Mouse (Mus musculus) midbrain, embryonic 12.5 days (tissue): Measurements from ENCODE around the gene Atp2b2. TPM values are rescaled to one million over a fixed set of nuclear protein-coding genes. Genes with fewer than 3 reads are reported as not detected.

Source experiments
- ATAC-seq: fragments of 200-750 bp; cut with Nextera tagmentation; 2 replicates; pipeline ENCODE4 v1.8.0; 2017; ENCODE audit warnings: low read depth, moderate TSS enrichment, moderate library complexity; ENCODE audit not compliant: low FRiP score
- H3K27ac ChIP-seq: fragments of 300-500 bp; sonication (generic); replicated peaks from 2 replicates; pipeline ENCODE4 v1.5.1; 2016; ENCODE audit warnings: mild to moderate bottlenecking
- H3K27me3 ChIP-seq: fragments of 300-500 bp; sonication (generic); 2 replicates; pipeline ENCODE4 v1.6.1; 2016; ENCODE audit warnings: mild to moderate bottlenecking
- H3K36me3 ChIP-seq: fragments of 300-500 bp; sonication (generic); 2 replicates; pipeline ENCODE4 v1.6.1; 2016
- H3K4me1 ChIP-seq: fragments of 300-500 bp; sonication (generic); 2 replicates; pipeline ENCODE4 v1.6.1; 2016
- H3K4me2 ChIP-seq: fragments of 300-500 bp; sonication (generic); replicated peaks from 2 replicates; pipeline ENCODE4 v1.6.1; 2016; ENCODE audit warnings: mild to moderate bottlenecking, moderate library complexity
- H3K4me3 ChIP-seq: fragments of 300-500 bp; sonication (generic); 2 replicates; pipeline ENCODE4 v1.5.1; 2016; ENCODE audit warnings: mild to moderate bottlenecking
- H3K9ac ChIP-seq: fragments of 300-500 bp; sonication (generic); replicated peaks from 2 replicates; pipeline ENCODE4 v1.6.1; 2016; ENCODE audit warnings: mild to moderate bottlenecking, moderate library complexity
- H3K9me3 ChIP-seq: fragments of 300-500 bp; sonication (generic); 2 replicates; pipeline ENCODE4 v1.6.1; 2016; ENCODE audit warnings: mild to moderate bottlenecking
- WGBS: fragments of 180-500 bp; shearing (Covaris S2); methylation state at CpG from one replicate; pipeline ENCODE4 v1.1.7; 2016; 5-methylcytosine and 5-hydroxymethylcytosine counted together
- polyA plus RNA-seq: library from polyadenylated mRNA; unstranded; fragments of >200 nt; fragmentation: Nextera tagmentation; extraction: Ambion mirVana; gene quantifications from 2 replicates; pipeline ENCODE4 v1.2.1, GENCODE M21; 2016

Atp2b2 gene
- polyA plus RNA-seq, 1 experiment from 2014 or later, result 5.7 TPM

GRCm38 (mm10) chr6:113848655-113849054 lies 193.8 kb downstream of the Atp2b2 start:
- no peak overlapping the region for H3K4me2 ChIP-seq
- H3K36me3 ChIP-seq, result no peaks in the 10 kb centered on the region
- H3K9ac ChIP-seq, result no peak overlapping the region
- H3K4me1 ChIP-seq, result no peaks in the 10 kb centered on the region
- H3K9me3 ChIP-seq, result no peaks in the 10 kb centered on the region
- no peak for ATAC-seq
- H3K27me3 ChIP-seq, result no peaks in the 10 kb centered on the region
- WGBS, result 83% methylated on average over 2 of the region's 2 CpGs
- H3K27ac ChIP-seq, result no peak overlapping the region
- no peak overlapping the region for H3K4me3 ChIP-seq

GRCm38 (mm10) chr6:113847092-113847491 lies 195.3 kb downstream of the Atp2b2 start:
- no peak overlapping the region for H3K4me2 ChIP-seq
- no peak overlapping the region for H3K4me3 ChIP-seq
- H3K9me3 ChIP-seq, result no peaks in the 10 kb centered on the region
- H3K36me3 ChIP-seq, result 0 out of 2 replicates have a peak, but pooled peaks cover 3% of the 10 kb centered on the region
- H3K4me1 ChIP-seq, result no peaks in the 10 kb centered on the region
- 97% methylated on average over 2 of the region's 2 CpGs for WGBS
- no peaks in the 10 kb centered on the region for H3K27me3 ChIP-seq
- ATAC-seq, result no peak
- no peak overlapping the region for H3K27ac ChIP-seq
- H3K9ac ChIP-seq, result no peak overlapping the region

- ATAC-seq, result no peak
- Histone ChIP-seq H3K4me3 (no peak overlapping the region), H3K36me3 (0 out of 2 replicates have a peak, but pooled peaks cover 3% of the 10 kb centered on the region)
Measured at GRCm38 (mm10) chr6:113843248-113843647, 199.2 kb downstream of the Atp2b2 start.

GRCm38 (mm10) chr6:113838493-113838892 lies 203.9 kb downstream of the Atp2b2 start:
- H3K4me3 ChIP-seq, result no peak overlapping the region
- ATAC-seq, result no peak
- WGBS, result 33% methylated on average over 1 of the region's 1 CpGs

More at GRCm38 (mm10) chr6:113843248-113843647, 199.2 kb downstream of the Atp2b2 start:
- 11% methylated on average over 3 of the region's 3 CpGs for WGBS
- Histone ChIP-seq H3K9me3 (no peaks in the 10 kb centered on the region), H3K27ac (no peak overlapping the region), H3K27me3 (no peaks in the 10 kb centered on the region), H3K4me2 (no peak overlapping the region), H3K4me1 (no peaks in the 10 kb centered on the region), H3K9ac (no peak overlapping the region)

GRCm38 (mm10) chr6:113837740-113838139 lies 204.7 kb downstream of the Atp2b2 start:
- WGBS, result 68% methylated on average over 2 of the region's 2 CpGs
- Histone ChIP-seq H3K9ac (no peak overlapping the region), H3K36me3 (0 out of 2 replicates have a peak, but pooled peaks cover 3% of the 10 kb centered on the region), H3K4me2 (no peak overlapping the region), H3K27me3 (no peaks in the 10 kb centered on the region; the same call in 1 of the 2 replicates), H3K4me1 (no peaks in the 10 kb centered on the region), H3K27ac (no peak overlapping the region), H3K4me3 (no peak overlapping the region), H3K9me3 (no peaks in the 10 kb centered on the region)
- no peak for ATAC-seq

More at GRCm38 (mm10) chr6:113838493-113838892, 203.9 kb downstream of the Atp2b2 start:
- Histone ChIP-seq H3K36me3 (0 out of 2 replicates have a peak, but pooled peaks cover 3% of the 10 kb centered on the region), H3K27ac (no peak overlapping the region), H3K27me3 (no peaks in the 10 kb centered on the region; the same call in 1 of the 2 replicates), H3K4me1 (no peaks in the 10 kb centered on the region), H3K9ac (no peak overlapping the region), H3K9me3 (no peaks in the 10 kb centered on the region), H3K4me2 (no peak overlapping the region)

- Histone ChIP-seq H3K4me3 (no peak overlapping the region), H3K9me3 (no peaks in the 10 kb centered on the region), H3K9ac (no peak overlapping the region), H3K36me3 (no peaks in the 10 kb centered on the region), H3K27ac (no peak overlapping the region), H3K4me2 (no peak overlapping the region), H3K27me3 (no peaks in the 10 kb centered on the region; the same call in 1 of the 2 replicates), H3K4me1 (no peaks in the 10 kb centered on the region)
- no peak for ATAC-seq
- WGBS, result 72% methylated on average over 3 of the region's 3 CpGs
Measured at GRCm38 (mm10) chr6:113836545-113836944, 205.9 kb downstream of the Atp2b2 start.

GRCm38 (mm10) chr6:113830463-113830862 lies 211.9 kb downstream of the Atp2b2 start:
- Histone ChIP-seq H3K9me3 (no peaks in the 10 kb centered on the region), H3K4me2 (no peak overlapping the region), H3K4me1 (no peaks in the 10 kb centered on the region), H3K4me3 (no peak overlapping the region), H3K27me3 (no peaks in the 10 kb centered on the region), H3K9ac (no peak overlapping the region), H3K27ac (no peak overlapping the region), H3K36me3 (no peaks in the 10 kb centered on the region)
- no peak for ATAC-seq
- 97% methylated on average over 2 of the region's 2 CpGs for WGBS

GRCm38 (mm10) chr6:113827309-113827708 lies 215.1 kb downstream of the Atp2b2 start:
- ATAC-seq, result no peak
- H3K9me3 ChIP-seq, result no peaks in the 10 kb centered on the region
- H3K4me1 ChIP-seq, result no peaks in the 10 kb centered on the region
- H3K27ac ChIP-seq, result no peak overlapping the region
- 72% methylated on average over 4 of the region's 4 CpGs for WGBS
- no peaks in the 10 kb centered on the region for H3K27me3 ChIP-seq
- no peaks in the 10 kb centered on the region for H3K36me3 ChIP-seq
- no peak overlapping the region for H3K9ac ChIP-seq
- H3K4me2 ChIP-seq, result no peak overlapping the region
- H3K4me3 ChIP-seq, result no peak overlapping the region

- Histone ChIP-seq H3K9me3 (no peaks in the 10 kb centered on the region), H3K4me2 (no peak overlapping the region), H3K4me1 (no peaks in the 10 kb centered on the region), H3K36me3 (no peaks in the 10 kb centered on the region), H3K9ac (no peak overlapping the region), H3K4me3 (no peak overlapping the region), H3K27ac (no peak overlapping the region), H3K27me3 (no peaks in the 10 kb centered on the region)
- WGBS, result 40% methylated on average over 7 of the region's 7 CpGs
- no peak for ATAC-seq
Measured at GRCm38 (mm10) chr6:113822417-113822816, 220.0 kb downstream of the Atp2b2 start.

- 88% methylated on average over 3 of the region's 3 CpGs for WGBS
- H3K27me3 ChIP-seq, result no peaks in the 10 kb centered on the region
- ATAC-seq, result no peak
Measured at GRCm38 (mm10) chr6:113816690-113817089, 225.7 kb downstream of the Atp2b2 start.

GRCm38 (mm10) chr6:113811462-113811861 lies 231.0 kb downstream of the Atp2b2 start:
- no peak overlapping the region for H3K4me3 ChIP-seq
- 66% methylated on average over 1 of the region's 1 CpGs for WGBS
- ATAC-seq, result no peak
- H3K4me1 ChIP-seq, result no peaks in the 10 kb centered on the region
- H3K27ac ChIP-seq, result no peak overlapping the region
- H3K36me3 ChIP-seq, result peaks cover 4% of the 10 kb centered on the region; the same call in 1 of the 2 replicates
- H3K9ac ChIP-seq, result no peak overlapping the region
- no peaks in the 10 kb centered on the region for H3K27me3 ChIP-seq
- no peak overlapping the region for H3K4me2 ChIP-seq
- no peaks in the 10 kb centered on the region for H3K9me3 ChIP-seq

More at GRCm38 (mm10) chr6:113816690-113817089, 225.7 kb downstream of the Atp2b2 start:
- no peak overlapping the region for H3K9ac ChIP-seq
- H3K4me1 ChIP-seq, result no peaks in the 10 kb centered on the region
- peaks cover 4% of the 10 kb centered on the region; the same call in 1 of the 2 replicates for H3K36me3 ChIP-seq
- H3K4me2 ChIP-seq, result no peak overlapping the region
- no peak overlapping the region for H3K27ac ChIP-seq
- H3K4me3 ChIP-seq, result no peak overlapping the region
- H3K9me3 ChIP-seq, result no peaks in the 10 kb centered on the region

- Histone ChIP-seq H3K36me3 (peaks cover 4% of the 10 kb centered on the region; the same call in 1 of the 2 replicates), H3K27me3 (no peaks in the 10 kb centered on the region), H3K9me3 (no peaks in the 10 kb centered on the region; the same call in 1 of the 2 replicates), H3K4me3 (no peak overlapping the region), H3K4me2 (no peak overlapping the region), H3K27ac (no peak overlapping the region), H3K9ac (no peak overlapping the region), H3K4me1 (no peaks in the 10 kb centered on the region)
- ATAC-seq, result no peak
- 88% methylated on average over 4 of the region's 4 CpGs for WGBS
Measured at GRCm38 (mm10) chr6:113810667-113811066, 231.7 kb downstream of the Atp2b2 start.

GRCm38 (mm10) chr6:113806241-113806640 lies 236.2 kb downstream of the Atp2b2 start:
- Histone ChIP-seq H3K4me1 (no peaks in the 10 kb centered on the region), H3K4me2 (no peak overlapping the region), H3K9me3 (peaks cover 12% of the 10 kb centered on the region), H3K27me3 (no peaks in the 10 kb centered on the region; the same call in 1 of the 2 replicates), H3K4me3 (no peak overlapping the region), H3K36me3 (peaks cover 15% of the 10 kb centered on the region), H3K9ac (no peak overlapping the region), H3K27ac (no peak overlapping the region)
- 70% methylated on average over 5 of the region's 5 CpGs for WGBS
- ATAC-seq, result no peak
